Mouse (Mus musculus) left cerebral cortex, adult 2 months (tissue): ENCODE results near the gene Gm10061. TPM values are rescaled to one million over a fixed set of nuclear protein-coding genes. Genes with fewer than 3 reads are reported as not detected.
"Not testable (repeated sequence)": the region's sequence is repeated elsewhere in the genome, so short reads cannot be mapped to it uniquely, and the experiment has no call there.

ENCODE experiments used
- DNase-seq, 2 experiments: peaks; one replicate each; pipeline ENCODE4 v3.0.0; 2021 to 2022; ENCODE audit warnings: low spot score in 2 of 2, mixed read lengths in 1 of 2; ENCODE audit errors: extremely low spot score in 1 of 2
- H3K27ac ChIP-seq: fragments of 200-600 bp; 2 replicates; pipeline ENCODE4 v1.8.1; 2022
- H3K4me3 ChIP-seq: fragments of 200-600 bp; 2 replicates; pipeline ENCODE4 v1.8.1; 2022
- CTCF ChIP-seq: fragments of 200-600 bp; IDR thresholded peaks from 2 replicates; pipeline ENCODE4 v1.8.1; 2022; ENCODE audit warnings: antibody characterized with exemption, mild to moderate bottlenecking, moderate library complexity
- intact Hi-C: fragments of 180-260 bp; cut with DNase I; formaldehyde crosslinking; loops from one replicate; pipeline ENCODE4 v1.15.1; 2025
- long read RNA-seq, 2 experiments: library from polyadenylated mRNA; stranded (forward); transcript quantifications; one replicate each; pipeline ENCODE4 v2.0.0; 2021; ENCODE audit warnings: borderline mapping rate in 2 of 2
- total RNA-seq, 2 experiments: library from RNA; stranded (reverse); gene quantifications; 2 replicates each; pipeline ENCODE4 v1.2.3; 2021

Gene Gm10061
- total RNA-seq = not detected
- long read RNA-seq, experiment 1 = 0 reads
- long read RNA-seq, experiment 2 = 0 reads

- H3K4me3 ChIP-seq = no peak within 1 kb of the TSS
- TF ChIP-seq CTCF = no peak
- no peak within 1 kb of the TSS for H3K27ac ChIP-seq
- no peak for DNase-seq
- intact Hi-C loops = no loop called here
Observed at GRCm38 (mm10) chr16:89150786-89151185, at the start of gene Gm10061. Gene Gm10061, plus strand, starts transcription at chr16:89151086.

GRCm38 (mm10) chr16:89140551-89140950, 10.3 kb upstream of the Gm10061 start, which contains the start of gene Gm6358:
Gene Gm6358, plus strand, starts transcription at chr16:89140851.
- TF ChIP-seq CTCF = no peak
- no peak for DNase-seq
- no peak within 1 kb of the TSS for H3K27ac ChIP-seq
- no peak within 1 kb of the TSS for H3K4me3 ChIP-seq
- intact Hi-C loops = no loop called here

GRCm38 (mm10) chr16:89157652-89158051, 6.8 kb downstream of the Gm10061 start, which contains the start of gene Gm9789:
Gene Gm9789, plus strand, starts transcription at chr16:89157952.
- DNase-seq = no peak
- intact Hi-C loops = no loop called here
- no peak within 1 kb of the TSS for H3K27ac ChIP-seq
- no peak within 1 kb of the TSS for H3K4me3 ChIP-seq
- no peak for TF ChIP-seq CTCF

GRCm38 (mm10) chr16:89169190-89169589, 18.3 kb downstream of the Gm10061 start, which contains the start of gene Gm7735:
Gene Gm7735, plus strand, starts transcription at chr16:89169490.
- DNase-seq, H3K27ac ChIP-seq, H3K4me3 ChIP-seq, intact Hi-C loops: not testable (repeated sequence)

- no peak within 1 kb of the TSS for H3K27ac ChIP-seq
- H3K4me3 ChIP-seq = no peak within 1 kb of the TSS
- intact Hi-C loops = no loop called here
- no peak for TF ChIP-seq CTCF
- DNase-seq = no peak
Observed at GRCm38 (mm10) chr16:89174435-89174834, 23.5 kb downstream of the Gm10061 start, which contains the start of gene 1110057P08Rik. Gene 1110057P08Rik, plus strand, starts transcription at chr16:89174735.

- no peak for DNase-seq
- TF ChIP-seq CTCF = no peak
- no peak overlapping the region for H3K27ac ChIP-seq
- no peak overlapping the region for H3K4me3 ChIP-seq
- intact Hi-C loops = no loop called here
Observed at GRCm38 (mm10) chr16:89188621-89189020, 37.7 kb downstream of the Gm10061 start.

Other genes with a start within 250 kb of the Gm10061 start
- not detected for gene Krtap19-9b, start 218.8 kb upstream of the Gm10061 start, total RNA-seq
- not detected for gene Krtap16-3, start 188.2 kb upstream of the Gm10061 start, total RNA-seq
- gene Krtap22-2, start 140.3 kb upstream of the Gm10061 start, total RNA-seq = not detected
- not detected for gene Gm10229, start 135.8 kb upstream of the Gm10061 start, total RNA-seq
- gene Krtap6-1, start 119.4 kb upstream of the Gm10061 start, total RNA-seq = not detected
- not detected for gene Gm10228, start 109.6 kb upstream of the Gm10061 start, total RNA-seq
- not detected for gene Krtap6-5, start 103.2 kb upstream of the Gm10061 start, total RNA-seq
- not detected for gene 1110025L11Rik, start 87.1 kb upstream of the Gm10061 start, total RNA-seq
- not detected for gene Krtap6-3, start 67.1 kb upstream of the Gm10061 start, total RNA-seq
- gene Gm6358, start 10.2 kb upstream of the Gm10061 start, total RNA-seq = not detected
- gene Gm9789, start 6.9 kb downstream of the Gm10061 start, total RNA-seq = not detected
- not detected for gene Gm7735, start 18.4 kb downstream of the Gm10061 start, total RNA-seq
- gene 1110057P08Rik, start 23.6 kb downstream of the Gm10061 start, total RNA-seq = not detected
- gene Krtap20-2, start 54.8 kb downstream of the Gm10061 start, total RNA-seq = not detected